Mouse (Mus musculus) kidney, adult 8-10 months (tissue): ENCODE measurements around the gene Tex10.

Experiments
- DNase-seq, 2 experiments: peaks; one replicate each; pipeline ENCODE4 v3.0.0; 2022

The Tex10 gene

DNA sequence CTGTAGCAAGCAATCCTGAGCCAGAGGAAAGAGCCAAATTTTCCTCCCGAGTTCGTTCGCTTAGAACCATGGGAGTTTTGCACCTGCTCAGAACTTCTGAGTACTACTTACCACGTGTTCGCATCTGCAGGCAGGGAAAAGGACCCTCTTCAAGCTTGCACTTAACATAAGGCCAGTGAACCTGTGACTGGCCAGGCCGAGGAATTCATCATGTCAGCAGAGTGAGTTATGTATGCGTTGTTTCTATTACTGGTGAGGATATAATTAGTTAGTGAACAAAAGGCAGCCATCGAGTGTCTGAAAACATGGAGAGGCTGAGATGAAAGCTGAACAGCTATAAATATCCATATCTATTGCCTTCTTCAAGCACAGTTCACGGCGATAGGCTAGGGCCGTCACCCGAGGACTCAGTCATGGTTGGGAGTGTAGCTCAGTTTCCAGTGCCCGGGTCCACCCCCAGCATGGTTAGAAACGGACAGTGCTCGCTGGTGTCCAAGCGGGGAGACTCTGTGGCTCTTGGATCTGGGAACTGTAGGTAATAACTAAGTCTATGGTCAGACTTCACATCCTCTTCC, 70.1 kb downstream of the Tex10 start:
- no peak for DNase-seq

DNA sequence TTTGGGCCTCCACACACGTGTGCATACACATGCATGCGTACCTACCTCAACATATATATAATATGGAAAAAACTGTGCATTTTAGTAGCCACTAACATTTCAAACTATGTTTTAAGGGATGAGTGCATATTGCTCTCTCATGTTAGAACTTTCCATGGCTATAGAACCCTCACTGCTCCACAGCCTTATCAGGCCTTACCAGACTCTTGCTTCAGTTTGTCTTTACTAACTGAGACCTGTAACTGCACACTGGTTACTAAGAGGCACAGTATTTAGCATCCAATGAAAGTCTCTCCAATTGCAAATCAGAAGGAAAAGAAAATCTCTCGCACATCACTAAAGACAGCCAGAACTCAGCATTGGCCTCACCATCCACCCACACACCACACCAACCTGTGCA, 76.3 kb downstream of the Tex10 start:
- no peak for DNase-seq

- no peak for DNase-seq
These were observed 90.8 kb downstream of the Tex10 start for GRCm38 (mm10) chr4:48382506-48382905.

DNA sequence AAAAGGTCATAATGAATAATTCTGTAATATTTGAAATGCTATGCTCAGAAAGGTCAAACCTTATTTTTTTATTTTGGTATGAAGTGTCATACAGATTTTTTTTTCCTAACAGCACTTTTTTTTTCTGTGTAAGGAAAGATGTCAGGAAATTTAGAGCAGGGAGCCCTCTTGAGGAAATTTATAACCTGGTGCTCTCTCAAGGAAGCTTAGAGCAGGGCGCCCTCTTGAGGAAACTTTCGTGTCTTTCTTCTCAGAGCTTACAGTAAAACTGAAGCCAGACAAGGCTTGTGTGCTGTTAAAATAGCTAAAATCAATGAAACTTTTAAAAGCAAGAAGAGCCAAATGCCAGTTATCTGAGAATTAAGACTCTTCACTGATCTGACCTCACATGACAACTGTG, 92.3 kb downstream of the Tex10 start:
- DNase-seq: peak; percentile 35 to 77
